Mouse (Mus musculus) CH12.LX (cell line): ENCODE measurements around the gene Tbx6. TPM values are rescaled to one million over a fixed set of nuclear protein-coding genes. Genes with fewer than 3 reads are reported as not detected.

Experiments
- DNase-seq: peaks from one replicate; pipeline ENCODE4 v3.0.0-alpha.2; 2013; ENCODE audit errors: extremely low read depth
- H3K27ac ChIP-seq: 2 replicates; pipeline ENCODE4 v1.5.1; 2012; ENCODE audit warnings: low read depth, mild to moderate bottlenecking, control low read depth, moderate library complexity; ENCODE audit not compliant: insufficient read depth
- H3K27me3 ChIP-seq: replicated peaks from 2 replicates; pipeline ENCODE3; 2012; ENCODE audit warnings: inconsistent platforms
- H3K36me3 ChIP-seq, 2 experiments: replicated peaks in 1 of 2; 2 replicates each; pipeline versions ENCODE3 to v1.6.1; 2012; ENCODE audit warnings: inconsistent platforms in 1 of 2, low read length in 1 of 2, mild to moderate bottlenecking in 1 of 2, mixed read lengths in 1 of 2, moderate library complexity in 1 of 2; ENCODE audit not compliant: control insufficient read depth in 1 of 2, insufficient read depth in 1 of 2
- H3K4me1 ChIP-seq, 2 experiments: 2 replicates each; pipeline ENCODE4 v1.6.1; 2012; ENCODE audit warnings: inconsistent platforms in 1 of 2, moderate library complexity in 1 of 2; ENCODE audit not compliant: insufficient read depth in 2 of 2, control insufficient read depth in 1 of 2
- H3K4me2 ChIP-seq: 2 replicates; pipeline ENCODE4 v1.6.1; 2012; ENCODE audit warnings: low read depth, mild to moderate bottlenecking, control low read depth; ENCODE audit not compliant: poor library complexity, insufficient read depth, severe bottlenecking
- H3K4me3 ChIP-seq, 3 experiments: fragments of 150-350 bp in 1 of 3; sonication (generic) in 1 of 3; replicated peaks in 1 of 3; 2 replicates each; pipeline versions ENCODE3 to v1.5.1; 2011 to 2012; ENCODE audit warnings: low read depth in 2 of 3, low read length in 2 of 3, mild to moderate bottlenecking in 2 of 3, moderate library complexity in 2 of 3, control low read depth in 1 of 3, improper control_type of control experiment in 1 of 3, inconsistent platforms in 1 of 3, mixed read lengths in 1 of 3; ENCODE audit not compliant: poor library complexity in 1 of 3
- H3K79me2 ChIP-seq: replicated peaks from 2 replicates; pipeline ENCODE4 v1.6.1; 2012; ENCODE audit warnings: mild to moderate bottlenecking, moderate library complexity; ENCODE audit not compliant: control insufficient read depth, poor library complexity, insufficient read depth, severe bottlenecking; ENCODE audit errors: extremely low read depth
- H3K9ac ChIP-seq: 2 replicates; pipeline ENCODE4 v1.6.1; 2012; ENCODE audit warnings: low read depth, mild to moderate bottlenecking, control low read depth, moderate library complexity; ENCODE audit not compliant: insufficient read depth
- H3K9me3 ChIP-seq: replicated peaks from 2 replicates; pipeline ENCODE3; 2012; ENCODE audit warnings: low read length, inconsistent platforms, mixed read lengths
- CHD1 ChIP-seq: IDR thresholded peaks from 2 replicates; pipeline ENCODE4 v1.6.1; 2012; ENCODE audit warnings: low read depth, low read length, improper control_type of control experiment, inconsistent platforms
- CHD2 ChIP-seq: IDR thresholded peaks from 2 replicates; pipeline ENCODE4 v1.6.1; 2011; ENCODE audit warnings: low read length, improper control_type of control experiment
- CTCF ChIP-seq, 2 experiments: IDR thresholded peaks in 1 of 2; conservative IDR thresholded peaks in 1 of 2; 2 replicates each; pipeline ENCODE4 v1.5.1; 2011 to 2012; ENCODE audit warnings: low read depth in 2 of 2, low read length in 2 of 2, improper control_type of control experiment in 1 of 2, inconsistent platforms in 1 of 2, mild to moderate bottlenecking in 1 of 2, moderate library complexity in 1 of 2
- E2F4 ChIP-seq: IDR thresholded peaks from 2 replicates; pipeline ENCODE4 v1.6.1; 2011; ENCODE audit warnings: low read depth, low read length, improper control_type of control experiment; ENCODE audit not compliant: insufficient replicate concordance
- EP300 ChIP-seq: IDR thresholded peaks from 2 replicates; pipeline ENCODE4 v1.6.1; 2011; ENCODE audit warnings: low read length, improper control_type of control experiment
- ETS1 ChIP-seq: conservative IDR thresholded peaks from 2 replicates; pipeline ENCODE4 v1.6.1; 2012; ENCODE audit warnings: low read depth, mild to moderate bottlenecking, inconsistent platforms, low read length, improper control_type of control experiment, moderate library complexity
- JUN ChIP-seq: IDR thresholded peaks from 2 replicates; pipeline ENCODE4 v1.6.1; 2011; ENCODE audit warnings: low read depth, mild to moderate bottlenecking, low read length, improper control_type of control experiment, moderate library complexity; ENCODE audit not compliant: insufficient read depth
- MAFK ChIP-seq: IDR thresholded peaks from 2 replicates; pipeline ENCODE4 v1.6.1; 2011; ENCODE audit warnings: low read length, improper control_type of control experiment; ENCODE audit not compliant: insufficient replicate concordance
- MAX ChIP-seq: IDR thresholded peaks from 2 replicates; pipeline ENCODE4 v1.6.1; 2011; ENCODE audit warnings: low read length, improper control_type of control experiment
- MAZ ChIP-seq: IDR thresholded peaks from 2 replicates; pipeline ENCODE4 v1.6.1; 2012; ENCODE audit warnings: low read depth, mild to moderate bottlenecking, inconsistent platforms, low read length, improper control_type of control experiment, moderate library complexity
- MEF2A ChIP-seq: IDR thresholded peaks from 2 replicates; pipeline ENCODE4 v1.6.1; 2014; ENCODE audit warnings: low read depth, mild to moderate bottlenecking, inconsistent platforms, low read length, improper control_type of control experiment, borderline replicate concordance
- MXI1 ChIP-seq: IDR thresholded peaks from 2 replicates; pipeline ENCODE4 v1.6.1; 2011; ENCODE audit warnings: mild to moderate bottlenecking, low read depth, low read length, improper control_type of control experiment
- NRF1 ChIP-seq: IDR thresholded peaks from 2 replicates; pipeline ENCODE4 v1.6.1; 2014; ENCODE audit warnings: low read depth, mild to moderate bottlenecking, inconsistent platforms, low read length, improper control_type of control experiment, moderate library complexity
- PAX5 ChIP-seq: IDR thresholded peaks from 2 replicates; pipeline ENCODE4 v1.6.1; 2012; ENCODE audit warnings: low read length, inconsistent platforms, mixed read lengths
- POLR2A ChIP-seq: IDR thresholded peaks from 2 replicates; pipeline ENCODE4 v1.6.1; 2011; ENCODE audit warnings: low read depth, mild to moderate bottlenecking, improper control_type of control experiment, low read length
- POLR2AphosphoS2 ChIP-seq: IDR thresholded peaks from 2 replicates; pipeline ENCODE4 v1.6.1; 2011; ENCODE audit warnings: low read depth, low read length, improper control_type of control experiment
- RAD21 ChIP-seq: IDR thresholded peaks from 2 replicates; pipeline ENCODE4 v1.6.1; 2011; ENCODE audit warnings: low read depth, mild to moderate bottlenecking, low read length, improper control_type of control experiment, moderate library complexity
- SMC3 ChIP-seq: IDR thresholded peaks from 2 replicates; pipeline ENCODE4 v1.6.1; 2011; ENCODE audit warnings: low read depth, low read length, improper control_type of control experiment
- TBP ChIP-seq: conservative IDR thresholded peaks from 2 replicates; pipeline ENCODE4 v1.6.1; 2011; ENCODE audit warnings: low read depth, low read length, improper control_type of control experiment
- TCF12 ChIP-seq: IDR thresholded peaks from 2 replicates; pipeline ENCODE4 v1.6.1; 2014; ENCODE audit warnings: low read depth, mild to moderate bottlenecking, inconsistent platforms, low read length, improper control_type of control experiment
- UBTF ChIP-seq: IDR thresholded peaks from 2 replicates; pipeline ENCODE4 v1.6.1; 2012; ENCODE audit warnings: low read depth, mild to moderate bottlenecking, inconsistent platforms, low read length, improper control_type of control experiment, moderate library complexity
- USF1 ChIP-seq: IDR thresholded peaks from 2 replicates; pipeline ENCODE4 v1.6.1; 2014; ENCODE audit warnings: low read depth, mild to moderate bottlenecking, inconsistent platforms, low read length, improper control_type of control experiment
- USF2 ChIP-seq: conservative IDR thresholded peaks from 2 replicates; pipeline ENCODE4 v1.6.1; 2011; ENCODE audit warnings: low read depth, low read length, improper control_type of control experiment
- ZC3H11A ChIP-seq: IDR thresholded peaks from 2 replicates; pipeline ENCODE4 v1.6.1; 2012; ENCODE audit warnings: low read depth, mild to moderate bottlenecking, inconsistent platforms, low read length, improper control_type of control experiment
- ZKSCAN1 ChIP-seq: IDR thresholded peaks from 2 replicates; pipeline ENCODE4 v1.6.1; 2012; ENCODE audit warnings: low read depth, inconsistent platforms, low read length, improper control_type of control experiment, borderline replicate concordance
- ZMIZ1 ChIP-seq: IDR thresholded peaks from 2 replicates; pipeline ENCODE4 v1.6.1; 2012; ENCODE audit warnings: low read depth, mild to moderate bottlenecking, inconsistent platforms, low read length, improper control_type of control experiment
- dilution Hi-C: fragments of 300-500 bp; cut with MboI; formaldehyde crosslinking; loops from 2 replicates; pipeline ENCODE4 v1.14.3; 2020; ENCODE audit warnings: low sequenced_read_pairs; ENCODE audit not compliant: extremely low pct_unique_long_range_greater_than_20kb, extremely low pct_ligation_motif_present
- in situ Hi-C: fragments of 300-500 bp; cut with MboI; formaldehyde crosslinking; loops from 3 replicates; pipeline ENCODE4 v1.14.3; 2019; ENCODE audit warnings: low sequenced_read_pairs, low pct_ligation_motif_present, low pct_unique_long_range_greater_than_20kb, mixed read lengths
- polyA plus RNA-seq: library from polyadenylated mRNA; unstranded; fragments of >175 nt; gene quantifications from 2 replicates; pipeline ENCODE4 v1.2.1, GENCODE M21; 2012; ENCODE audit warnings: low read depth; ENCODE audit not compliant: insufficient read length
- total RNA-seq, 2 experiments: library from RNA; depleted of rRNA; stranded (reverse); fragments of 300-350 nt in 1 of 2; fragments of >200 nt in 1 of 2; gene quantifications; 2 replicates each; pipeline ENCODE4 v1.2.3; 2012 to 2014

Tbx6 gene
- total and polyA plus RNA-seq, 3 experiments = 12.8 to 31.5 (median 15.8) TPM

DNA sequence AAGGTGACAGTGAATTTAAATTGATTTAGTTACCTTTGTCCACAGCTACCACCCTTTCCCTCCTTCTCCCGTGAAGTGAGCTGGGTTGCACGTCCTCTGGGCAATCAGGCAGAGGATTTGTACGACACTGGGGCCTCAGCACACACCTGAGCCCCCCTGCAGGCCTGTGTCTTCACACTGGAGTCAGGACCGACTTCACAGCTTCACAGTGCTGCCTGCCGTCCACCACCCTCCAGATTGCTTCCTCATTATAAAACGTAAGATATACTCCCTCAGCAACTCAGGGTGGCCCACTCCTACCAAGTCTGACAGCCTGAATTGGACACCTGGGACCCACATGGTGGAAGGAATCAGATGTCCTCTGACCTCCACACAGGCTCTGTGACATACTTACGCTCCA, 22.7 kb upstream of the Tbx6 start:
- in situ Hi-C loops (no loop called here), dilution Hi-C loops (no loop called here)
- TF ChIP-seq CHD2 (no peak), TBP (no peak), POLR2AphosphoS2 (no peak), MAZ (no peak), UBTF (no peak), SMC3 (no peak), ZMIZ1 (no peak), MXI1 (no peak), POLR2A (no peak), ETS1 (no peak), ZKSCAN1 (no peak), TCF12 (no peak), CTCF (conservative IDR thresholded peaks at IDR 0.05 in 1 of 2, IDR thresholded peaks at IDR 0.05 in 1 of 2; ENCODE audit: low read depth in 2 of 2, low read length in 2 of 2) (no peak), USF2 (no peak), JUN (no peak)
- no peak for DNase-seq
- no peaks in the 10 kb centered on the region for H3K79me2 ChIP-seq
- no peak overlapping the region for H3K27ac ChIP-seq
- peaks cover 2 to 18% of the 10 kb centered on the region in 2 experiments for H3K36me3 ChIP-seq
- H3K4me2 ChIP-seq = 0 out of 2 replicates have a peak overlapping the region, but pooled peaks have one; percentile 38
- no peak overlapping the region for H3K4me3 ChIP-seq
- H3K9ac ChIP-seq = no peak overlapping the region; the same call in 1 of the 2 replicates
- no peaks in the 10 kb centered on the region for H3K27me3 ChIP-seq
- no peaks in the 10 kb centered on the region for H3K9me3 ChIP-seq
- peaks cover 8 to 53% of the 10 kb centered on the region in 2 experiments for H3K4me1 ChIP-seq

- DNase-seq = peak; percentile 93
- H3K4me2 ChIP-seq = peak within 1 kb of the TSS; percentile 88
- peak within 1 kb of the TSS; percentile 71 to 77 (median 75) for H3K4me3 ChIP-seq
- in situ Hi-C loops = no loop called here
- TF ChIP-seq MAZ = peak; percentile 43; the same call in 1 of the 2 replicates
- TF ChIP-seq E2F4 = peak; percentile 91; the same call in 1 of the 2 replicates
- TF ChIP-seq CTCF (conservative IDR thresholded peaks at IDR 0.05 in 1 of 2, IDR thresholded peaks at IDR 0.05 in 1 of 2; ENCODE audit: low read depth in 2 of 2, low read length in 2 of 2) = peak in 1 of 2 experiments; percentile 72; a peak in 2 of 4 replicates
- TF ChIP-seq MAX = peak; percentile 34; the same call in 1 of the 2 replicates
- TF ChIP-seq RAD21 = peak; percentile 20
- no peak for TF ChIP-seq CHD2
- TF ChIP-seq TCF12 = 0 out of 2 replicates have a peak, but pooled peaks have one; percentile 9
- no peak for TF ChIP-seq ZC3H11A
- no peak for TF ChIP-seq MEF2A
- peak; percentile 68 for TF ChIP-seq NRF1
- TF ChIP-seq POLR2A = peak; percentile 49; the same call in 1 of the 2 replicates
- TF ChIP-seq UBTF = no peak
- TF ChIP-seq CHD1 = no peak
- TF ChIP-seq PAX5 = no peak
- TF ChIP-seq MXI1 = no peak
- TF ChIP-seq MAFK = no peak
- TF ChIP-seq USF2 = peak; percentile 51; the same call in 1 of the 2 replicates
- peak; percentile 83 for TF ChIP-seq USF1
- TF ChIP-seq EP300 = no peak
- dilution Hi-C loops = no loop called here
- H3K36me3 ChIP-seq = peaks cover 8 to 25% of the 10 kb centered on the region in 2 experiments
- H3K27me3 ChIP-seq = no peaks in the 10 kb centered on the region
- H3K79me2 ChIP-seq = no peaks in the 10 kb centered on the region
- H3K27ac ChIP-seq = no peak within 1 kb of the TSS; the same call in 1 of the 2 replicates
- H3K9ac ChIP-seq = peak within 1 kb of the TSS; percentile 50
- no peaks in the 10 kb centered on the region for H3K9me3 ChIP-seq
- peaks cover 8 to 53% of the 10 kb centered on the region in 2 experiments for H3K4me1 ChIP-seq
Observed at GRCm38 (mm10) chr7:126759050-126759671, 22.1 kb upstream of the Tbx6 start, which contains the start of gene Mapk3. TSS of gene Mapk3 (plus strand) at chr7:126759601.
